Mouse (Mus musculus) MEL (cell line): ENCODE measurements at regions not wholly inside any gene's neighbourhood (a gene's known extent, or its start where the extent isn't known, plus 50 kb on each side); places are given as distances from the start of the nearest gene placed in this dataset.

Experiments
- BHLHE40 ChIP-seq: IDR thresholded peaks from 2 replicates; pipeline ENCODE4 v1.6.1; 2012; ENCODE audit warnings: low read depth, mild to moderate bottlenecking, inconsistent platforms, low read length, improper control_type of control experiment, borderline replicate concordance
- EP300 ChIP-seq, 2 experiments: IDR thresholded peaks; 2 replicates each; pipeline ENCODE4 v1.6.1; 2011; ENCODE audit warnings: improper control_type of control experiment in 2 of 2, low read length in 2 of 2, low read depth in 1 of 2, mild to moderate bottlenecking in 1 of 2
- JUND ChIP-seq: IDR thresholded peaks from 2 replicates; pipeline ENCODE4 v1.6.1; 2011; ENCODE audit warnings: low read depth, mild to moderate bottlenecking, improper control_type of control experiment, low read length
- MAFK ChIP-seq: IDR thresholded peaks from 2 replicates; pipeline ENCODE4 v1.6.1; 2011; ENCODE audit warnings: low read depth, mild to moderate bottlenecking, low read length, improper control_type of control experiment, borderline replicate concordance
- MYC ChIP-seq: IDR thresholded peaks from 2 replicates; pipeline ENCODE4 v1.6.1; 2011; ENCODE audit warnings: low read depth, mild to moderate bottlenecking, low read length, improper control_type of control experiment, moderate library complexity

DNA sequence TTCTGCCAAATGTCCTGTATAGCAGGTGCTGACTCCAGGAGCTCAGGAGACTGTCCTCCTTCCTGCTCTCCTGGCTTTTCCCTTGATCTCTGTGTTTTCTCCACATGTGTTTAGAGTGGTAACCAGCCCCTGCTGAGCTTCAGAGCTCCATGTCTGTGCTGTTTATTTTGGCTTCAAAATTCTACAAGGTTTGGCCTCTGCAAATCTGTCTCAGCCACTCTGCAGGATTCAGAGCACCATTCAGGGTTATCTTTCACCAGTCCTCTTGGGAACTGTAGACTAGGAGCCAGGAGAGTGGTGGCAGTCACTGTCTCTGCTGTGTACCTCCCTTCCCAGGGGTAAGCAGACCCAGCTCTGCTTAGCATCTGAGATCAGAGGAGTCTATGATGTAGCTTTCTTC lies 102.7 kb upstream of the Ferd3l start:
- no peak for TF ChIP-seq MAFK
- no peak for TF ChIP-seq MYC
- TF ChIP-seq JUND = no peak
- TF ChIP-seq EP300 (IDR thresholded peaks at IDR 0.05; ENCODE audit: low read depth in 1 of 2, low read length in 2 of 2) = no peak
- TF ChIP-seq BHLHE40 = no peak
